Mouse (Mus musculus) adrenal gland, adult 18-20 months (tissue): ENCODE data around the gene Klrg1. TPM values are rescaled to one million over a fixed set of nuclear protein-coding genes. Genes with fewer than 3 reads are reported as not detected.

ENCODE experiments used
- DNase-seq, 2 experiments: peaks; one replicate each; pipeline ENCODE4 v3.0.0; 2021 to 2022; ENCODE audit warnings: low spot score in 2 of 2
- long read RNA-seq, 2 experiments: library from polyadenylated mRNA; stranded (forward); transcript quantifications; one replicate each; pipeline ENCODE4 v2.0.0; 2021
- total RNA-seq, 2 experiments: library from RNA; stranded (reverse); gene quantifications; 1 replicate in 1 of 2; 2 replicates in 1 of 2; pipeline ENCODE4 v1.2.3; 2021

Klrg1 gene
- under 1 TPM; 0.20 to 0.29 TPM for total RNA-seq
- long read RNA-seq, experiment 1, partial matches to known transcripts: 0 of 1 reads
- long read RNA-seq, experiment 1, other reads (novel, unspliced or antisense): 0 of 1 reads
- long read RNA-seq, experiment 2, partial matches to known transcripts: 0 of 1 reads
- long read RNA-seq, experiment 2, other reads (novel, unspliced or antisense): 0 of 1 reads

DNA sequence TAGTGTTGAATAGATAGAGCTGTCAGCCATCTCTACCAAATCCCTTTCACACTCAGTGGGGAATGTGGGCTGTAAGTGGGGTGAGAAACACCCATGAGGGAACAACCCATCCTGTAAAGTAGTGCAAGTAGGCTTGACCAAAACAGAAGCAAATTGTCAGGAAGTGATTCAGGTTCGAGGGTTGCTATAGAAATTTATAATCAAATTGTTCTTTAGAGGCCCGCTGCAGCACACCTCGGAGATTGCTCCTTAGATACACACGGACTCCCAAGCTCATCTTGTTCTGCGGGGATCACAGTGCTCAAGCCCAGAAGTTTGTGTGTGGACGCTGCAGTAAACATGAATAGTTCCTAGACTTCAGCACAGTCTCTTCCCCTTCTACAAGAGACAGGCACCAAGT, at the start of gene Klrg1:
Gene Klrg1 (minus strand): TSS at position 101 of the 400 bp plus-strand sequence.
- no peak for DNase-seq

DNA sequence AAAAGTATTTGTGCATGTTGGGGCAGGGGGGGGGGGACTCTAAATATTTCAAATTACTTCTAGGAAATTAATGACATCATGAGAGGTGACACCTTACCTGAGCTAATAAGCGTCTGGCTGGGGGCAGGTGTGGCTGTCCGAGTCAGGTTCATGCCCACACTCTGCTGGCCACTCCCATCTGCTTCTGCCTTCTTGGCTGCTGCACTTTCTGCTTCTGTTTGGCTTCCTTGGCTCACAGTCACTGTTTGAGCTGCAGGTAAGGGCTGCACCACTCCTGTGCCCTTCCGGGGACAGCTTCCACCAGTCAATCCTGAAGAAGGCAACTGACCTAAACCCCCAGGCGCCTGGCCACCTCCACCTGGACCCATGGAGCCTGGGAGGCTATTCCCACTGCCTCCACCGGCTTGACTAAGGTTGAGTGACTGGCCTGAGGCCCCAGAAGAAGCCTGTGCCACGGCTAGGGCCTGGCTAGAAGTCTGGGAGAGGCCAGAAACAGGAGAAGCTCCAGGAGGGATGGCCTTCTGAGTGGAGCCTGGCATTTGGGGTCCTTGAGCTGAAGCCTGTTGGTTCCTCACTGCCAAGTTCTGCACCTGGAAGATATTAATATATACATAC, 42.8 kb upstream of the Klrg1 start:
- no peak for DNase-seq

DNA sequence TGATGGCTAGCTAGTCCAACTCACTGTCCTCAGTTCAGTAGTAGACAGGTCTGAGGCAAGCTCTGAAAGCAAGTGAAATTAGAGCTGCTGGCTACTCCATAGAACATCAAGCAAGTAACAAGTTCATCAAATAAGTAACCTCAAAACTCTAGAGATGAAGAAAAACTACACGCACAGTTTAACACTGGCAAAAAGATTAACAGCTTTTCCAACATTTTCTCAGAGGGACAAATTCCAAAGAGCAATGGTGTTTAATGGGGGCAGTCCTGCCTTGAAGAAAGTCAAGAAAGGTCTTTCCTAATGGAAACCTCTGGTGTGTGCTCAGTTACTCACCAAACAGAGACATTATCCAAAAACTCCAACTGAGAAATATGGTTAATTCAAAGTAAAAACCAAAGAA, 36.0 kb upstream of the Klrg1 start:
- no peak for DNase-seq

DNA sequence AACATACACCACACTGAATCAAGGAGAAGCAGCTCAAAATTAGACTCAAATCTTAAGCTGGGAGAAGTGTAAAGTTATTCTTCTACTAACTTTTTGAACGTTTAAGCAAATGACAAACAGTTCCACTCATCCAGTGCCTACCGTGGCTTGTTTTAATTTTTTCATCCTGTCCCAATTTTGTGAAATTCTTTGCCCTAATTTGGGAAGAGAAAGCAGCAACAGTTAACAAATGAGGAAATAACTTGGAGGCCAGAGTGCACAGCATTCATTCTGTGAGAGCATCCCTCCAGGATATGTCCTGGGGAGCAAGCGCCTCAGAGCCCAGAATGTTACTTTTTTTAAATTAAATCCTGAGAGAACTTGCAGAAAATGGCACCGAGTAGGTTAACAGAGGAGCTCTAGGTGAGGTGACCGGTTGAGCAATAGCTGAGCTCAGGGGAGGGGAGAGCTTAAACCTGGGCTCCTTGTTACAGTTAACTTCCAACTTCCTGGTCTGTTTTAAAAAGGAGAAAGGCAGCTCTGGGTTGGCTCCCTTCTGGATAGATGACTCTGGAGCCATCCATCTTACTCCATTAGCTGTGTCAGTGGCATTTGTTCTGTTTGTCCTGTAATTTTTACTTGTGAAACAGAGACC, 27.6 kb upstream of the Klrg1 start:
- no peak for DNase-seq

DNA sequence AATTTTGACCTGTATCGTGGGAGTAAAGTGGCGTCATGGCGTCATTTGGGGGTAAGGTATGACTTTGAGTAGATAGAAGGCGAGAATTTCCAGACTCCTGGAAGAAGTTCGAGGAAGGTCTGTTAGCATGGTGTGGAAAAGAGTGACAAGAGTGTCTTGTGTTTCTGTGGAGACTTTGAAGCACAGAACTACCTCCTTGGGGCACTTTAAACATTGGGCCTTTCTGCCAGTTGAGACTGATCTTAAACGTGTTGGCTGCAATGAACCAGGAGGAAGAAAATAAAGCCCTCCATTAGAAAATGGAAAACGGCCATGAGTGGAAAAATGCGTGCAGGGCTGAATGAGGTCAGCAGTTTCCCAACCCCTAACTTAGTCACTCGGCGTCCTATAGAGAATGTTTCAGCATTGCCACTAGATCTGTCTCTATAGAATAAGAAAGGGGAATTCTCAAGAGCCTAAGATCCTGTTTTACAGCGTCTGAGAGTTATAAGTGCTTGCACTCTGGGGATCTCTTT, 26.8 kb upstream of the Klrg1 start:
- no peak for DNase-seq

DNA sequence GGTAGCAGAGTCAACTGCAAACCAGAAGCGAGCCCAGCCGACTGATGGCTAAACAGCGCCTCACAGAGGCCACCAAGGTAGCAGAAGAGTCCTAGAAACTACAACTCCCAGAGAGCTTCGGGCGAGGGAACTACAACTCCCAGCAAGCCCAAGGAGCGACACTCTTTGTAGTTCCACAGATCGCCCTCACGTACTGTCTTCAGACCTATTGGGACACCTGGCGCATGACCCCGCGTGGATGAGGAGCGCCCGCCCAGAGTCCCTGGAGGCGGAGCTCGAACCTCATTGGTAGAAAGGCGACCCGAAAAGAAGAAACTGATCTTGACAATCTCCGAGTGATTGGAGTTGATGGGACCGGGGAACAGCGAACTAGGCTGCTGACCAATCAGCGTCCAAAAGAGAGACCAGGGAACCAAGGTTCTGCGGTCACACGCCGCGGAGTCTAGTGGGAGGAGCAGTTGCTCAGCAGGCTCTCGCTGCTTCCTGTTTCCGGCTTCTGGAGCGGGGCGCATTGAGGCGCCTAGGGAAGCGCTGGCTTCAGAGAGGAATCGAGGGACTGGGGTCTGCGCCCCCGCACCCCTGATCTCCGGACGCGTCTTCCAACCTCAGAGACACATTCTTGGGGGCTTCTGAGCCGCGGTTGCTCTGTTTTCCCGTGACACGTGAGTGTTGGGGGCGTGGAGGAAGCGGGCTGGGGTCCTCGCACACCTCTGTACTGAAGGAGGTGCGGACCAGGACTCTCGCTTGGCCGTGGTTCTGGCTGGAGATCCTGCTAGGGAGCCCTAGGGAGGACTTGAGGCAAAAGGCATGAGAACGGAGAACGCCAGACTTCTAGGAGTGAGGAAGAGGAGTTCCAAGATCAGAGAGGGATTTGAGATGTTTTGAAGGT, 26.1 kb upstream of the Klrg1 start, which contains the start of gene M6pr:
Gene M6pr (plus strand): TSS at position 216 of the 889 bp plus-strand sequence.
- DNase-seq: peak; percentile 84 to 85

DNA sequence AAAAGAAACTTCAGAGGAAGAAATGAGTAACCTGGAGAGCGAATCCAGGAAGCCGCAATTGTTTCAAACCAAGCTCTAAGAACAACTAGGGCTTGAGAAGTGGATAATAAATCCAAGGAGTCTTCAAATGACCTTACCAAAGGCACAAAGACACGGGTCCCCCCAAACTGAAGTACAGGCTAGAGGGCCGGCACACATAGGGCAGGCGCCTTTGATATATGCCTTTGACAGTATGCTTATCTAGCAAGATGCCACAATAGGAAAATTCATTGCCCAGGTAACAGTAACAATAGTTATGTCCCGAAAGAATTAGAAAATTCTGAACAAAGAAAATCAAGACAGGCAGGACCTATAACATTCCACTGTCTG, 25.4 kb upstream of the Klrg1 start:
- no peak for DNase-seq

DNA sequence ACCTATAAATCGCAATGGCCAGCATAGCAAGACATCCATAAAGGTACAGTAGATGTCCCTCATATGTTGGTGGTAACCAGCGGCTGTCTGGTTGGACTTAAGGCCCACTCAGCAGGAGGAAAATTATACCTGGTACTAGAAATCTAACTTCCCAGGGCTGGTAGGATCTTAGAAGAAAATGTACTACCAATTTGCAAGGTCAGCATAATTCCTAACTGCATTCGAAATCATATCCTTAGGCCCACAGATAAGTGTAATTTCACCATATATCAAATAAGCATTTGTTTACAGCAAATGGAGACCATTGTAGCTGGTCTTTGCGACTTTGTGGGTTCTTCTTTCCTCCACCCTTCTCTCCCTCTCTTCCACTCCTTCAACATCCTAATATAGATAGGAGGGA, 24.0 kb upstream of the Klrg1 start:
- no peak for DNase-seq

DNA sequence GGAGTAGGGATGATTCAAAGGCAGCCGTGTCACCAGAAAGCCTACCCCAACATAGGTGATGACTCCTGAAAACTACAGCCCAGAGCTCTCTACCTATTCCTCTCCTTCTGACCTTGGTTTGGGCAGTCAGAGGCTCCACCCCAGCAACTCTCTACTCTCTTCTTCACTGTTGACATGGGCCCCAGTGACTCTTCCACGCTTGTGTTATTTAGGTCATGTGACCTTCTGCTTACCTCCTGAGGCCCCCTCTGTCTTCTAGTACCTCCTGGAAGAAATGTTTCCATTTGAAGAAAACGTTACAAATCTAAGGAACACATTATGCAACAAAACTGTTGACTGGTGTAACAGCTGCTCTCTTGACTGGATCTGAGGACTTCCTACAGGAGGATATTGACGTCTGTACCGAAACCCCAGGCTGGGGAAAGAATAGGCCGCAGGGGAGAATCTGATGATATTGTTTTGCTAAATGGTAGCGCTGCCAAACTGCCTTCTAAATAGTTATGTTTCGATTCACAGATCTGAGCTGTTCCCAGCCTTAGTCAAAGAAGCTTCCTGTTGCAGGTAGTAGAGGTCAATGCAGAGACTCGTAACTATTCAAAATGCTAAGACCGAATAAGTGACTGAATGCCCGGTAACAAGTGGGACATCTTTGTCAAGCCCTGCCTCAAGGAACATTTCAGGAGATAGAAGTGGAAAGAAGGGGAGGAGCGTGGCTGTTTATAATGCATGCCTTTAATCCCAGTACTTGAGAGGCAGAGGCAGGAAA, 22.3 kb upstream of the Klrg1 start:
- DNase-seq: no peak

DNA sequence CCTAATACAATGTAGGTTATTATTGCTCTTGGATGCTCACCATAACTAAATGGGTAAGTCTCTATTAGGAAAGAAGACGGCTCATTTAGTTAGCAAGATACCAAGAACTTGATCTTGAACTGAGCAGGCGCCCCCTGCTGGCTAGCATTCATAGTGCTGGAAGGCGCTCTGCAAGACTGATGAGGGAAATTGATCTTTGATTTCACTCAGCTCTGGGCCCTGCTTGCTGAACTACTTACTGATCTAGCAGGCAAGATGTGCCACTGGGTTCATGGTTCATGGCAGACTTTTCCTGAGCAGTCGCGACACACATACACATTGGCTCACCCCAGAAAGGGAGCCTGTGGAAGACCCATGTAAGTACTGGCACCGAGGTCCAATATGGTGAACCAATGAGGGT, 21.7 kb upstream of the Klrg1 start:
- peak; percentile 75 to 83 for DNase-seq

DNA sequence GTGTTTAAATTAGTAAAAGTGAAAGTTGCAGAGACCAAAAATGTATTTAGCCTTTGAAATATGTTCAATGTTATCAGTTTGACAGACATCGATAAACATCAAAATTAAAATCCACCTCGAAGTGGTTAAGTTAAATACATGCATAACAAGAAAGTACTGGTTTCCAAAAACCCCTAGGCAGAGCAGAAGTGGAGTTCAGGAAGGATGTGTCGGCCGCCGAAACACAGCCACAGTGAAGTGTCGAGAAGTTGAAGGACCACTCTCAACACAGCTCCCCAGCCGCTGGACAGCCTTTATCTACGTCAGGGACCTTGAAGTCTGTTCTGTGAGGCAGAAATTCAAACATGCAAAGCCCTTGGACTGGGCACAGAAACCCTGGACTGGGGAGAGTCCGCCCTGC, 20.8 kb upstream of the Klrg1 start:
- DNase-seq: no peak

DNA sequence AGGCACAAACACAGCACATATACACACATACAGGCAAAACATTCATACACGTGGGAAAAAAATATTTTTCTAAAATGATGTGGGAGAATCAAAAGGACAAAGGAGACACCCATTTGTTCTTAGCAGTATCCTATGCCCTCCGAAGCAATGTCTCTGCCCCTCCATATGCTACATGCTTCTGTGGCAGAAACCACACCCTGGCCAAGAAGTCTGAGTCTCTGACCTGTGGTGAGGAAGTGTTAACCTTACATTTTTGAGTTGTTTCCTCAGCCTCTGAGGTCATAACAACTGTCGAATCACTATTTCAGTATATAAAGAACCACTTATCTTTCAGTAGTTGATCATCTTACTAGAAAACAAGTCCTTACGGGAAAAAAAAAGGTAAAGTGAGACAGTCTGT, 20.0 kb upstream of the Klrg1 start:
- no peak for DNase-seq

DNA sequence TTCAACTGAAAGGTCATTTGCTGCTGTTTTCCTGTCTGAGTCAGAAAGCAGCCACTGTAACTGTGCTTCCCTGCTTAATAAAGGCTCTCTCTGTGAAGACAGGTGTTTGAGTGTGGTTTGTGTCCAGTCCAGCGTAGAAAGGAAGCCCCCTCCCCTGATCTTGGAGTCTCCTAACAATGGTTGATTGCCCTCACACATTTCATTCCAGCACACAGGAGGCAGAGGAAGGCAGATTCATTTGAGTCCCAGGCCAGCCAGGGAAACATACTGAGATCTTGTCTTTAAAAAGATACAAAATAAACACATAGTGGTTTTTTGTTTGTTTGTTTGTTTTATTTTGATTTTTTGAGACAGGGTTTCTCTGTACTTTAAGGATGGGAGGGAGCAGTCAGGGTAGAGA, 19.4 kb upstream of the Klrg1 start:
- no peak for DNase-seq

DNA sequence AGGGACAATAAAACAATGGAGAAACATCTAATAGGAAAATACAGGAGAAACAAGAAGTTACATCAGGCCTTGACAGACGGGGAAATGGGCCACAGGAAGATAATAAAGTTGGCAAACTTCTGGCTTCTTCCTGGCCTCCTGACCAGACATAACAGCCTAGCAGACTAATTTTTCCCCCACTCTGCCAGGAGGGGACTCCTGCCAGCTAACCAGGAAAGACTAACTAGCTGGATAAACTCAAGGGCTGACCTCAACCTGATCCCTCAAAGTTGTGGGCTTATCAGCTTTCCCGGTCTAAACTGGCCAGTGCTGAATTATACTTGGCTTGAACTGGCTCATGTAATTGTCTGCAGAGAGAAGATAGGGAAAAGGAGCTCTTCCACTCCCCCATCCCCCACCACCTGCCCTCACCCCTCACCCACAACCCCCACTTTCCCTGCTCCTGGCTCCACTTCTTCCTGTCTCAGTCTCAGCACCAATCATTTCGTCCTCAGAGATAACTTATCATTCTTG, 17.0 kb upstream of the Klrg1 start:
- no peak for DNase-seq

DNA sequence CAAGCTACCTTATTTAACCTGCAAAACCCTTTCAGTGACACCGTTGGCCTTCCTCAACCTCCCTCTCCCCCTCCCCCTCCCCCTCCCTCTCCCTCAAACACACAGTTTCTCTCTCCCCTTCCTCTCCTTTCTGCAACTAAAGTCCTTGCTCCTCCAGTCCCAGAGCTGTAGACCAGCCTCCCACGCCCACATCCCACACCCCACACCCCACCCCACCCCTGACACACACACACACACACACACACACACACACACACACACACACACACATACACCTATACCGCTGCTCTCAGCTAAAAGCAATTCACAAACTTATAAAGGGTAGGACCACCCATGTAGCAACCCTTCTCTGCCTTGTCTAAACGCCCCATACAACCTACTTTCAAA, 15.5 kb upstream of the Klrg1 start:
- DNase-seq: no peak

DNA sequence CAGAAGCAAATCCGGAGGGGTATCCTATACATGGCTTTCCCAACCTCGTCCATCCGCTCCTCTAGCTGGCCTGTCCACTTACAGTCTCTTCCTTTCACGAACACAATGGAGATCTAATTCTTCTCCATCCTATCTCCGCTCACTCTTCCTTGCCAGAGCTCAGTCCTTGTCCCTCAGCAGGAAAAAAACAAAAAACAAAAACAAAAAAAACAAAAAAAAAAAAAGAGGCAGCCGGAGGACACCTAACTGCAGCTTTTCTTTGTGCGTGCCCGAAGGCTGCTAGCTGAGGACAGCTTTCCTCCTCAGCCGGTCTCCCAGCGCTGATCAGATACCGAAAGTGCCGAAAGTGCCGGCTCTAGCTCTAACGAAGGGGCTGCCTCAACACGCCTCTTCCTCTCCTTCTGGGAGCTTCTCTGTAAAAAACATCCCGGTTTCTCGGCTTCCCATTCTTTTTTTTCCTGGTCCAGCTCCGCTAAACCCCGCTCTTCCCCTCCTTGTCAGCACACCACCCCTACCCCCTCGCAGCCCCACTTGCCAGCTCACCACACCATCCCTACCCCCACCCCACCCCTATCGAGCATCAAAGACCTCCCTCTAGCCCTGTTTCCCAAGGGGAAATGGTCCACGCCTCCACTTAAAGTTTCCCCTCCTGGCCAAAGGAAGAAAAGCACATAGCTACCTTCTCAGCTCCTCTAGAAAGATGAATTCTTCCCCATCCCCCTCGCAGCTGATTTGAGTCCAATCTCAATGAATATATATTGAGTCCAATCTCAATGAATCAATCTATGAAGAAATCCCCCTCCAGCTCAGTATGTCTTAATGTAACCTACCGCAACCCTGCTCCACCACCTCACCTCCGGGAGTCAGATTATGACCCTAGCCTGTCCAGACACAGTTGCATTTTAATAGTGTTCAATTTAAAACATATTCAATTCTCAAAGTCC, 14.9 kb upstream of the Klrg1 start:
- no peak for DNase-seq

DNA sequence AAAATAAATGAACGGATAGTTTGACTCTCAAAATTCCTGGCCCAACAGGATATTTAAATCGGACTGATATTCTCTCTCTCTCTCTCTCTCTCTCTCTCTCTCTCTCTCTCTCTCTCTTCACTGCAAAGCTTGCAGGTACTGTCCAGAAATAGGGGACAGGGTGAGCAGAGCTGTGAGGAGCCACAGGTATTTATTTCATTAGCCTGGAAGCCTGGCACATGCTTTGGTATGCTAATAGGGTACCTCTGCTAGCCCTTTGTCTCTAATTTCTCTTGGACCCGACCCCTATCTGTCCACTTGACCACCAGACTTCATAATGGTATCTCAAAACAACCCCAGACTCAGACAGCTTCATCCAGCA, 14.2 kb upstream of the Klrg1 start:
- no peak for DNase-seq

DNA sequence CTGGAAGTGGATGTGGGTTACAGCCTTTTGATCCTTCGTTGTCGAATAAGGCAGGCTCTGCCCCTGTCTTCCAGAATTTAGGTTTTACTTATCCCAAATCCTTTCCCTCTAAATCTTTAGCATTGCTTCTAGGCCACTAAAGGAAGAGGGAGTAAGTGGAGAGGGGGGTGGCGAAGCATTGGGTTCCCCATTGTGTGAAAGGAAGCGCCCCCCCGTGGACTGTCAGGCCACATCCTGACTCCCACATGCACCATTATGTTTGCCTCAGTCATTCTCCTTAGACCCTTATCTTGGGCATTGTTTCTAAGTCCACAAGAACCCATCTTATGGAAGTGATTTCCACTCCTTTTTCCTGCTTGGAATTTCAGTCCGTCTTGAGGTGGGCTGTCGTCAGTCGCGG, 12.6 kb upstream of the Klrg1 start:
- no peak for DNase-seq

DNA sequence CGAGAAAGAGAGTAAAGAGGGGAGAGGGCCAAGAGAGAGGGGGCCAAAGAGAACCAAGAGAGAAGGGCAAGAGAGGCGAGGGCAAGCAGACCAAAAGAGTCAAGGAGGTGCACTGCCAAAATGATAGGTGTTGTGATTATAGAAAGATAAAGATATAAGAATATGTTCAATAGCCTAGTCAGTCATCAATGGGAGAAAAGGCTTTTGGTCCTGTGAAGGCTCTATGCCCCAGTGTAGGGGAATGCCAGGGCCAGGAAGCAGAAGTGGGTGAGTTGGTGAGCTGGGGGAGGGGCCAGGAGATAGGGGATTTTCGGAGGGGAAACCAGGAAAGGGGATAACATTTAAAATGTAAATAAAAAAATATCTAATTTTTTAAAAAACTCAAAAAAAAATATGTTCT, 11.6 kb upstream of the Klrg1 start:
- DNase-seq: no peak

DNA sequence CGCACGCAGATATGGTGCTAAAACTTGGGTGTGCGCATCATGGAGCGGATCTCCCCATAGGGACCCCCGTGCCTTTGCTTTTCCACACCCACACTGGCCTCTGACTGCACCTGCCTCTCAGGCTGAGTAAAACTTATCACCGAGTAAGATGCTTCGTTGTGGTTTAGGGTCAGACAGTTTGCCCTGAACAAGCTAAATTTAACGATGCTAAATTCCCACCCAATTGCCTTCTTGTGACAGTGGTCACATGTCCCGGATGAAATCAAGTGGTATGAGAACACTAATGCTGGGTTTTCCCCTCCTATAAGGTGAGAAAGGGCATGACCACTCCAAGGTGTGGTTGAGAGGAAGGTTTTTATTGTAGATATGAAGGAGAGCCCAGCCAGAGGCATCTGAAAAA, 11.1 kb upstream of the Klrg1 start:
- no peak for DNase-seq
